Comparison of ENCODE assay signal across 1 mouse cellular context in the genomic region with DNA sequence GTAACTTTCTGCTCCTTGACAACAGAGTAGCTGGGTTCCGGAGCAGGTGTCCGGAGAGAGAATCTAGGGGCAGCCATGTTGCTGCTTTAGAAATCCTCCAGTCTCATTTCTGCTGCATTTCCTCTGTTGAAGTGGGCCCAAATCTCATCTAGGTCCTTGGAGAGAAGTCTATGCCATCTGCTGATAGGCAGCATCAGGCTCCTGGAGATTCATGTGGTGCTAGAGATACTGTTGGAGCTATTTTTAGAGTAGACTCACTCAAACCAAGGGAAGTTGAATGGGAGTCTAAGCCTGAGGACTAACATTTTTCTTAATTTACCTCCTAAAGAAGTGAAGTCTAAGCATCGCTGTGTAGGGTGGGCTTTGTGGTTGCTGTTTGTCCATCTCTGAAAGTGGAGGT.
TF ChIP-seq lines count a peak whose summit lies in the region.

No protein-coding gene starts in this region.

TF ChIP-seq in MEL, 35 proteins besides CTCF, POLR2A, EP300 and RAD21 (continued from another document):
- TF ChIP-seq CHD1 (IDR thresholded peaks at IDR 0.05; ENCODE audit: low read depth, low read length) (no peak), ZNF384 (IDR thresholded peaks at IDR 0.05; ENCODE audit: low read depth, low read length) (peak; percentile 46; the same call in 1 of the 2 replicates), GATA1 (IDR thresholded peaks at IDR 0.05; ENCODE audit: low read depth, low read length) (peak; percentile 98), TAL1 (IDR thresholded peaks at IDR 0.05; ENCODE audit: low read length) (peak; percentile 97), ZC3H11A (IDR thresholded peaks at IDR 0.05; ENCODE audit: low read depth, low read length) (no peak), ETS1 (IDR thresholded peaks at IDR 0.05; ENCODE audit: low read depth, low read length) (peak; percentile 95), ZMIZ1 (IDR thresholded peaks at IDR 0.05; ENCODE audit: low read depth, low read length) (no peak), MAZ (IDR thresholded peaks at IDR 0.05; ENCODE audit: low read depth, low read length) (peak; percentile 50; the same call in 1 of the 2 replicates), BHLHE40 (IDR thresholded peaks at IDR 0.05; ENCODE audit: borderline replicate concordance, low read depth, low read length) (peak; percentile 60; the same call in 1 of the 2 replicates), USF2 (IDR thresholded peaks at IDR 0.05; ENCODE audit: borderline replicate concordance in 1 of 2, insufficient read depth in 1 of 2, low read depth in 1 of 2, low read length in 2 of 2) (no peak), SIN3A (IDR thresholded peaks at IDR 0.05; ENCODE audit: low read length) (peak; percentile 89), NRF1 (IDR thresholded peaks at IDR 0.05; ENCODE audit: insufficient read depth, low read depth, low read length, poor library complexity, severe bottlenecking) (no peak), HCFC1 (IDR thresholded peaks at IDR 0.05; ENCODE audit: low read depth, low read length) (peak; percentile 63), MEF2A (IDR thresholded peaks at IDR 0.05; ENCODE audit: extremely low read depth, insufficient replicate concordance, low read depth, low read length, poor library complexity, severe bottlenecking) (peak; percentile 100), CHD2 (IDR thresholded peaks at IDR 0.05; ENCODE audit: low read length) (peak; percentile 25; the same call in 1 of the 2 replicates), MAX (IDR thresholded peaks at IDR 0.05; ENCODE audit: low read length) (peak; percentile 69; the same call in 1 of the 2 replicates)
